Comparison of ENCODE assay signal across 14 mouse cellular contexts in genomic region chr9:44648881-44649281, GRCm38 (mm10). TPM values are rescaled to one million over a fixed set of nuclear protein-coding genes. Genes with fewer than 3 reads are reported as not detected.
DNase-seq lines count a peak whose midpoint lies in the region.
"Had no signal": no experiment of that assay in that cellular context is flagged by ENCODE, and none has a peak within 500 bp of the region (broad histone marks: within the 10 kb centered on the region; RNA-seq: fewer than 3 reads in every experiment).

No protein-coding gene starts in this region.

- peak; percentile 50 to 53 for DNase-seq in spleen, postnatal 36 days (ENCODE audit: low spot score in 2 of 2)
- DNase-seq in spleen, postnatal 4 days (ENCODE audit: low spot score in 2 of 2), result no peak
- peak; percentile 85 for DNase-seq in Muller cell, postnatal 12 days (ENCODE audit: inconsistent ontology term)
- DNase-seq in naive thymus-derived CD4-positive, alpha-beta T cell, adult 2 months (ENCODE audit: low read depth), result peak; percentile 52
- peak; percentile 64 for DNase-seq in thymus, postnatal 4 days
- no peak for DNase-seq in left cerebral cortex, postnatal 10 days (ENCODE audit: extremely low spot score in 1 of 2, low spot score in 2 of 2)
- DNase-seq in testis, postnatal 10 days (ENCODE audit: low spot score), result no peak
- DNase-seq in layer of hippocampus, adult 9-11 months, result no peak
- DNase-seq: cerebellum, adult 9-10 months; left cerebral cortex, postnatal 4 days; lung, postnatal 14 days had no signal

- intact Hi-C loops in left cerebral cortex, postnatal 10 days (cut with DNase I), result no loop called here

RNA-seq across cellular contexts. Expression of gene Treh, which starts 24.2 kb away (rescaled TPM):
- total RNA-seq in left cerebral cortex, postnatal 10 days (2021), result not detected
- total RNA-seq: adrenal gland, adult 18-20 months; hindbrain, postnatal 0 days; layer of hippocampus, postnatal 14 days; left cerebral cortex, postnatal 4 days had no signal

RNA-seq across cellular contexts. Expression of gene Ddx6, which starts 44.2 kb away (rescaled TPM):
- 100 to 1,000 TPM; 114 to 115 TPM for total RNA-seq in left cerebral cortex, postnatal 10 days (2021)

Comparison
In these comparisons a context has a peak if more than half of its experiments do, and no peak if none do; other contexts are left out.
1. DNase-seq: peak in spleen, postnatal 36 days (2 of 2), Muller cell, postnatal 12 days (single experiment), naive thymus-derived CD4-positive, alpha-beta T cell, adult 2 months (single experiment) and thymus, postnatal 4 days (single experiment); none in spleen, postnatal 4 days (0 of 2), left cerebral cortex, postnatal 10 days (0 of 2), testis, postnatal 10 days (single experiment) and layer of hippocampus, adult 9-11 months (single experiment).